Mouse (Mus musculus): ENCODE measurements around the gene Thoc5. TPM values are rescaled to one million over a fixed set of nuclear protein-coding genes. Genes with fewer than 3 reads are reported as not detected.

The Thoc5 gene
- 40.5 and 42.5 TPM in 2 replicates for polyA plus RNA-seq (2014; fragmentation: Nextera tagmentation; extraction: Ambion mirVana)

GRCm38 (mm10) chr11:4894848-4895816 lies at the start of gene Thoc5:
Gene Thoc5 (plus strand): TSS chr11:4895320.
- 2% methylated on average over 52 of the region's 52 CpGs for WGBS
- peak within 1 kb of the TSS; percentile 92 for H3K4me3 ChIP-seq (ENCODE audit: low read depth, low read length)

GRCm38 (mm10) chr11:4848483-4849248 lies 46.5 kb upstream of the Thoc5 start:
- DNase-seq (ENCODE audit: low spot score) (peak; percentile 72), ATAC-seq (replicated peaks; ENCODE audit: low FRiP score) (peak; percentile 16; the same call in 1 of the 2 replicates)
- Histone ChIP-seq H3K36me3 (ENCODE audit: control insufficient read depth, insufficient read depth, low read length) (no peaks in the 10 kb centered on the region), H3K4me1 (replicated peaks; ENCODE audit: control insufficient read depth, insufficient read depth, low read length) (peaks cover 11% of the 10 kb centered on the region; the same call in 1 of the 2 replicates), H3K27me3 (replicated peaks; ENCODE audit: control insufficient read depth, insufficient read depth, low read length) (no peaks in the 10 kb centered on the region), H3K9ac (ENCODE audit: low read depth, low read length) (peak overlapping the region; percentile 85), H3K4me3 (ENCODE audit: low read depth, low read length) (peak overlapping the region; percentile 78), H3K27ac (ENCODE audit: low read depth, low read length) (peak overlapping the region; percentile 84), H3K4me2 (peak overlapping the region; percentile 83), H3K9me3 (ENCODE audit: control insufficient read depth, low read length) (no peaks in the 10 kb centered on the region)
- WGBS = under 1% methylated on average over 50 of the region's 50 CpGs

More at GRCm38 (mm10) chr11:4894848-4895816, at the start of gene Thoc5:
- peak; percentile 83 for DNase-seq (ENCODE audit: low spot score)
- Histone ChIP-seq H3K9me3 (ENCODE audit: control insufficient read depth, low read length) (no peaks in the 10 kb centered on the region), H3K9ac (ENCODE audit: low read depth, low read length) (peak within 1 kb of the TSS; percentile 83), H3K27ac (ENCODE audit: low read depth, low read length) (peak within 1 kb of the TSS; percentile 81; the same call in 1 of the 2 replicates), H3K4me2 (peak within 1 kb of the TSS; percentile 77), H3K27me3 (replicated peaks; ENCODE audit: control insufficient read depth, insufficient read depth, low read length) (no peaks in the 10 kb centered on the region), H3K36me3 (ENCODE audit: control insufficient read depth, insufficient read depth, low read length) (peaks cover 4% of the 10 kb centered on the region; the same call in 1 of the 2 replicates), H3K4me1 (replicated peaks; ENCODE audit: control insufficient read depth, insufficient read depth, low read length) (peaks cover 5% of the 10 kb centered on the region)
- peak; percentile 92 for ATAC-seq (replicated peaks; ENCODE audit: low FRiP score)

GRCm38 (mm10) chr11:4849258-4849943 lies 45.7 kb upstream of the Thoc5 start, which contains the start of gene Nf2:
Gene Nf2 (minus strand): TSS chr11:4849536.
- Histone ChIP-seq H3K4me3 (ENCODE audit: low read depth, low read length) (peak within 1 kb of the TSS; percentile 78), H3K4me1 (replicated peaks; ENCODE audit: control insufficient read depth, insufficient read depth, low read length) (peaks cover 11% of the 10 kb centered on the region; the same call in 1 of the 2 replicates), H3K36me3 (ENCODE audit: control insufficient read depth, insufficient read depth, low read length) (no peaks in the 10 kb centered on the region), H3K4me2 (peak within 1 kb of the TSS; percentile 83), H3K27me3 (replicated peaks; ENCODE audit: control insufficient read depth, insufficient read depth, low read length) (no peaks in the 10 kb centered on the region), H3K9me3 (ENCODE audit: control insufficient read depth, low read length) (no peaks in the 10 kb centered on the region), H3K27ac (ENCODE audit: low read depth, low read length) (peak within 1 kb of the TSS; percentile 84), H3K9ac (ENCODE audit: low read depth, low read length) (peak within 1 kb of the TSS; percentile 85)
- ATAC-seq (replicated peaks; ENCODE audit: low FRiP score) (peak; percentile 99), DNase-seq (ENCODE audit: low spot score) (peak; percentile 92)
- 1% methylated on average over 60 of the region's 60 CpGs for WGBS

GRCm38 (mm10) chr11:4850404-4850803 lies 44.7 kb upstream of the Thoc5 start:
- no peak for DNase-seq (ENCODE audit: low spot score)

GRCm38 (mm10) chr11:4853021-4853420 lies 42.1 kb upstream of the Thoc5 start:
- Histone ChIP-seq H3K9me3 (ENCODE audit: control insufficient read depth, low read length) (no peaks in the 10 kb centered on the region), H3K4me3 (ENCODE audit: low read depth, low read length) (no peak overlapping the region), H3K36me3 (ENCODE audit: control insufficient read depth, insufficient read depth, low read length) (no peaks in the 10 kb centered on the region), H3K9ac (ENCODE audit: low read depth, low read length) (no peak overlapping the region), H3K4me2 (no peak overlapping the region), H3K4me1 (replicated peaks; ENCODE audit: control insufficient read depth, insufficient read depth, low read length) (peaks cover 2% of the 10 kb centered on the region; the same call in 1 of the 2 replicates), H3K27ac (ENCODE audit: low read depth, low read length) (no peak overlapping the region), H3K27me3 (replicated peaks; ENCODE audit: control insufficient read depth, insufficient read depth, low read length) (no peaks in the 10 kb centered on the region)
- no peak for ATAC-seq (replicated peaks; ENCODE audit: low FRiP score)
- no peak for DNase-seq (ENCODE audit: low spot score)

More at GRCm38 (mm10) chr11:4850404-4850803, 44.7 kb upstream of the Thoc5 start:
- Histone ChIP-seq H3K27ac (ENCODE audit: low read depth, low read length) (no peak overlapping the region), H3K36me3 (ENCODE audit: control insufficient read depth, insufficient read depth, low read length) (no peaks in the 10 kb centered on the region), H3K9me3 (ENCODE audit: control insufficient read depth, low read length) (no peaks in the 10 kb centered on the region), H3K27me3 (replicated peaks; ENCODE audit: control insufficient read depth, insufficient read depth, low read length) (no peaks in the 10 kb centered on the region), H3K9ac (ENCODE audit: low read depth, low read length) (no peak overlapping the region), H3K4me3 (ENCODE audit: low read depth, low read length) (no peak overlapping the region; the same call in 1 of the 2 replicates), H3K4me1 (replicated peaks; ENCODE audit: control insufficient read depth, insufficient read depth, low read length) (peaks cover 11% of the 10 kb centered on the region; the same call in 1 of the 2 replicates), H3K4me2 (peak overlapping the region; percentile 66)
- WGBS = 94% methylated on average over 2 of the region's 2 CpGs
- no peak for ATAC-seq (replicated peaks; ENCODE audit: low FRiP score)

GRCm38 (mm10) chr11:4854181-4854580 lies 40.9 kb upstream of the Thoc5 start:
- no peak overlapping the region for H3K4me2 ChIP-seq
- H3K9me3 ChIP-seq (ENCODE audit: control insufficient read depth, low read length) = no peaks in the 10 kb centered on the region
- DNase-seq (ENCODE audit: low spot score) (no peak), ATAC-seq (replicated peaks; ENCODE audit: low FRiP score) (no peak)
- H3K27me3 ChIP-seq (replicated peaks; ENCODE audit: control insufficient read depth, insufficient read depth, low read length) = no peaks in the 10 kb centered on the region
- H3K36me3 ChIP-seq (ENCODE audit: control insufficient read depth, insufficient read depth, low read length) = no peaks in the 10 kb centered on the region
- no peak overlapping the region for H3K9ac ChIP-seq (ENCODE audit: low read depth, low read length)
- H3K4me3 ChIP-seq (ENCODE audit: low read depth, low read length) = no peak overlapping the region
- 88% methylated on average over 5 of the region's 5 CpGs for WGBS
- H3K4me1 ChIP-seq (replicated peaks; ENCODE audit: control insufficient read depth, insufficient read depth, low read length) = no peaks in the 10 kb centered on the region
- no peak overlapping the region for H3K27ac ChIP-seq (ENCODE audit: low read depth, low read length)

GRCm38 (mm10) chr11:4858416-4858815 lies 36.7 kb upstream of the Thoc5 start:
- DNase-seq (ENCODE audit: low spot score) (no peak), ATAC-seq (replicated peaks; ENCODE audit: low FRiP score) (no peak)
- Histone ChIP-seq H3K4me1 (replicated peaks; ENCODE audit: control insufficient read depth, insufficient read depth, low read length) (no peaks in the 10 kb centered on the region), H3K36me3 (ENCODE audit: control insufficient read depth, insufficient read depth, low read length) (no peaks in the 10 kb centered on the region), H3K4me2 (no peak overlapping the region), H3K9ac (ENCODE audit: low read depth, low read length) (no peak overlapping the region), H3K27ac (ENCODE audit: low read depth, low read length) (no peak overlapping the region), H3K9me3 (ENCODE audit: control insufficient read depth, low read length) (no peaks in the 10 kb centered on the region), H3K27me3 (replicated peaks; ENCODE audit: control insufficient read depth, insufficient read depth, low read length) (no peaks in the 10 kb centered on the region), H3K4me3 (ENCODE audit: low read depth, low read length) (no peak overlapping the region)
- WGBS = 50% methylated on average over 2 of the region's 2 CpGs

- no peak overlapping the region for H3K4me3 ChIP-seq (ENCODE audit: low read depth, low read length)
- H3K27me3 ChIP-seq (replicated peaks; ENCODE audit: control insufficient read depth, insufficient read depth, low read length) = no peaks in the 10 kb centered on the region
- no peak overlapping the region for H3K9ac ChIP-seq (ENCODE audit: low read depth, low read length)
- H3K9me3 ChIP-seq (ENCODE audit: control insufficient read depth, low read length) = no peaks in the 10 kb centered on the region
- WGBS = 60% methylated on average over 1 of the region's 1 CpGs
- no peaks in the 10 kb centered on the region for H3K4me1 ChIP-seq (replicated peaks; ENCODE audit: control insufficient read depth, insufficient read depth, low read length)
- no peak for ATAC-seq (replicated peaks; ENCODE audit: low FRiP score)
- H3K27ac ChIP-seq (ENCODE audit: low read depth, low read length) = no peak overlapping the region
- no peaks in the 10 kb centered on the region for H3K36me3 ChIP-seq (ENCODE audit: control insufficient read depth, insufficient read depth, low read length)
- no peak for DNase-seq (ENCODE audit: low spot score)
- no peak overlapping the region for H3K4me2 ChIP-seq
Observed at GRCm38 (mm10) chr11:4860986-4861385, 34.1 kb upstream of the Thoc5 start.

Measured in liver, embryonic 11.5 days (tissue).